Mouse (Mus musculus) limb, embryonic 14.5 days (tissue): ENCODE measurements at regions not wholly inside any gene's neighbourhood (a gene's known extent, or its start where the extent isn't known, plus 50 kb on each side); places are given as distances from the start of the nearest gene placed in this dataset.
"Not testable (repeated sequence)": the region's sequence is repeated elsewhere in the genome, so short reads cannot be mapped to it uniquely, and the experiment has no call there.

ENCODE experiments used
- ATAC-seq: fragments of 200-750 bp; cut with Nextera tagmentation; 2 replicates; pipeline ENCODE4 v1.8.0; 2017; ENCODE audit warnings: low read depth, moderate number of reproducible peaks, moderate TSS enrichment; ENCODE audit not compliant: low FRiP score
- DNase-seq: peaks from one replicate; pipeline ENCODE4 v3.0.0-alpha.2; 2015; ENCODE audit warnings: low spot score
- H3K27ac ChIP-seq: fragments of 300-500 bp; sonication (generic); replicated peaks from 2 replicates; pipeline ENCODE4 v1.5.1; 2014; ENCODE audit warnings: low read depth, mild to moderate bottlenecking, low read length, moderate library complexity, mixed read lengths
- H3K27me3 ChIP-seq: fragments of 300-500 bp; sonication (generic); 2 replicates; pipeline ENCODE4 v1.6.1; 2014; ENCODE audit warnings: low read length, mixed read lengths; ENCODE audit not compliant: control insufficient read depth, insufficient read depth
- H3K36me3 ChIP-seq: fragments of 300-500 bp; sonication (generic); 2 replicates; pipeline ENCODE4 v1.6.1; 2014; ENCODE audit warnings: mild to moderate bottlenecking, low read length, moderate library complexity, mixed read lengths; ENCODE audit not compliant: control insufficient read depth, insufficient read depth
- H3K4me1 ChIP-seq: fragments of 300-500 bp; sonication (generic); 2 replicates; pipeline ENCODE4 v1.6.1; 2014; ENCODE audit warnings: antibody characterized with exemption, low read length, mixed read lengths; ENCODE audit not compliant: control insufficient read depth, insufficient read depth
- H3K4me2 ChIP-seq: fragments of 300-500 bp; sonication (generic); replicated peaks from 2 replicates; pipeline ENCODE4 v1.6.1; 2014; ENCODE audit warnings: low read depth, mild to moderate bottlenecking, low read length, moderate library complexity; ENCODE audit not compliant: severe bottlenecking
- H3K4me3 ChIP-seq: fragments of 300-500 bp; sonication (generic); replicated peaks from 2 replicates; pipeline ENCODE4 v1.5.1; 2014; ENCODE audit warnings: low read length
- H3K9ac ChIP-seq: fragments of 300-500 bp; sonication (generic); 2 replicates; pipeline ENCODE4 v1.6.1; 2014; ENCODE audit warnings: mild to moderate bottlenecking, low read depth, low read length, moderate library complexity; ENCODE audit not compliant: severe bottlenecking
- H3K9me3 ChIP-seq: fragments of 300-500 bp; sonication (generic); 2 replicates; pipeline ENCODE4 v1.6.1; 2016; ENCODE audit warnings: low read length; ENCODE audit not compliant: control insufficient read depth
- POLR2A ChIP-seq: fragments of 200-500 bp; IDR thresholded peaks from 2 replicates; pipeline ENCODE4 v1.8.0; 2012; ENCODE audit warnings: inconsistent platforms, mild to moderate bottlenecking, moderate library complexity, borderline replicate concordance; ENCODE audit not compliant: insufficient read depth, insufficient read length; ENCODE audit errors: extremely low read depth
- WGBS: fragments of 180-500 bp; shearing (Covaris S2); extraction: QIAGEN DNeasy Blood & Tissue Kit; methylation state at CpG from one replicate; pipeline ENCODE4 v1.1.7; 2014; 5-methylcytosine and 5-hydroxymethylcytosine counted together

DNA sequence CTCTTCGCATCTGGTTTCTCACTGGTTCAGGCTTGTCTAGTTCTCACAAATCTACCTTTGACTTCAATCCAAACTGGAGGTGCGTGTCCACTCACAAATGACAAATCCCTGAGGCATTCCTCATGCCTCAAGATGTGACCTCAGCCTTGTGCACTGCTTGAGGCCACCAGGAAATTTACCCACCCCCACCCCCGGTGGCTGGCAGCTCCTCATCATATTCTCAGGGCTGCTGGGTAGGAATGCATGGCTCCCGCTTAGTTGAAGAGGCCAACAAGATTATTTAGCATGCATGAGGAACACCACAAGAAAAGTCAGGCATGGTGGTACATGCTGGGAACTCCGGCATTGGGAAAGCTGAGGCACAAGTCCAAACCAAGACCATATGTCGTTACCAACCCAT, 160.7 kb upstream of the Rhobtb1 start:
- H3K9ac ChIP-seq, result no peak overlapping the region
- H3K4me2 ChIP-seq, result no peak overlapping the region
- H3K27ac ChIP-seq, result no peak overlapping the region
- DNase-seq (no peak), ATAC-seq (no peak)
- no peak for TF ChIP-seq POLR2A
- no peaks in the 10 kb centered on the region for H3K36me3 ChIP-seq
- 77% methylated on average over 6 of the region's 6 CpGs for WGBS
- H3K27me3 ChIP-seq, result no peaks in the 10 kb centered on the region
- peaks cover 28% of the 10 kb centered on the region for H3K4me1 ChIP-seq
- H3K9me3 ChIP-seq, result no peaks in the 10 kb centered on the region
- no peak overlapping the region for H3K4me3 ChIP-seq

GRCm38 (mm10) chr10:68999610-69000009, 151.6 kb upstream of the Rhobtb1 start:
- Histone ChIP-seq H3K36me3 (no peaks in the 10 kb centered on the region), H3K4me1 (0 out of 2 replicates have a peak, but pooled peaks cover 4% of the 10 kb centered on the region), H3K27me3 (no peaks in the 10 kb centered on the region), H3K9me3 (peaks cover 3% of the 10 kb centered on the region; the same call in 1 of the 2 replicates), H3K4me2 (no peak overlapping the region), H3K27ac (no peak overlapping the region), H3K4me3 (no peak overlapping the region), H3K9ac (no peak overlapping the region)
- no peak for TF ChIP-seq POLR2A
- 86% methylated on average over 6 of the region's 6 CpGs for WGBS
- ATAC-seq (no peak), DNase-seq (no peak)

GRCm38 (mm10) chr10:69001654-69002435, 149.4 kb upstream of the Rhobtb1 start:
- no peak for DNase-seq
- 89% methylated on average over 12 of the region's 12 CpGs for WGBS
- no peak overlapping the region for H3K4me2 ChIP-seq
- H3K4me3 ChIP-seq, result no peak overlapping the region
- H3K9me3 ChIP-seq, result peaks cover 3% of the 10 kb centered on the region; the same call in 1 of the 2 replicates
- no peak for TF ChIP-seq POLR2A
- no peaks in the 10 kb centered on the region for H3K27me3 ChIP-seq
- no peak overlapping the region for H3K27ac ChIP-seq
- H3K36me3 ChIP-seq, result no peaks in the 10 kb centered on the region
- 0 out of 2 replicates have a peak, but pooled peaks cover 4% of the 10 kb centered on the region for H3K4me1 ChIP-seq
- no peak for ATAC-seq
- no peak overlapping the region for H3K9ac ChIP-seq

DNA sequence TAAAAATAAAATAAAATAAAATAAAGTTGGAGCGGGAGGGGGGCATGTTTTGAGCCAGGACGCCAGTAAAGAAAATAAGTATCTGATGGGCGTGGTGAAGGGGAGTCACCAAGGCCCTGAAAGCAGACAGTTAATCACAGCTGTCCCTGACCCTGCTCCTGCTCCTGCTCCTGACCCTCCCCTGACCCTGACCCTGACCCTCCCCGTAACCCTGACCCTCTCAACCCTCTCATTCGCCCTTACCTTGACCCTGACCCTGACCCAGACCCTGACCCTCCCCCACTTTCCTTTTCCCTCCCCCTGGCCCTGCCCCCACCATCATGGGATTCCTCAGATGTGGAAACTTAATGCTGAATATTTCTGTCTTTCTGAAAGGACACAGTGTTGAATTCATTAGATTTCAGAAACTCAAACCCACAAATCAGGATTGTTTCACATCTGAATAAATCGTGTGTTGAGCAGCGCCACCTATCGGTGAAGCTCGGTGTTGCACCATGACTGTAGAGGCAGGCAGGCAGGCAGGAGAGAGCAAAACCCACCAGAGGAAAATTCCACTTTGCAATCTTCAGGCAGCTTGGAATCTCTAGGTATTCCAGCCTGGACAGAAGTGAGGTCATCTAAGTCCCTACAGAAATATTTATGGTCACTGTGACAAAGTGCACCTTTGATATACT, 145.9 kb upstream of the Rhobtb1 start:
- no peak overlapping the region for H3K4me3 ChIP-seq
- peak; percentile 87 for DNase-seq
- peaks cover 3% of the 10 kb centered on the region; the same call in 1 of the 2 replicates for H3K9me3 ChIP-seq
- no peaks in the 10 kb centered on the region for H3K36me3 ChIP-seq
- H3K4me2 ChIP-seq, result no peak overlapping the region
- no peak overlapping the region for H3K27ac ChIP-seq
- peak; percentile 30; the same call in 1 of the 2 replicates for ATAC-seq
- no peak overlapping the region for H3K9ac ChIP-seq
- H3K4me1 ChIP-seq, result peaks cover 9% of the 10 kb centered on the region; the same call in 1 of the 2 replicates
- WGBS, result 50% methylated on average over 9 of the region's 9 CpGs
- TF ChIP-seq POLR2A, result no peak
- H3K27me3 ChIP-seq, result no peaks in the 10 kb centered on the region

- 90% methylated on average over 8 of the region's 8 CpGs for WGBS
- DNase-seq, H3K4me1 ChIP-seq, H3K27me3 ChIP-seq, H3K9me3 ChIP-seq, H3K4me3 ChIP-seq, H3K4me2 ChIP-seq, H3K27ac ChIP-seq, H3K9ac ChIP-seq, ATAC-seq, H3K36me3 ChIP-seq: not testable (repeated sequence)
These were observed 142.6 kb upstream of the Rhobtb1 start for GRCm38 (mm10) chr10:69008679-69009078.
